Mouse (Mus musculus) layer of hippocampus, adult 9-10 months (tissue): ENCODE measurements around the gene Tas1r2.

Experiments
- DNase-seq: peaks from one replicate; pipeline ENCODE4 v3.0.0; 2022; ENCODE audit warnings: low spot score

Gene Tas1r2

DNA sequence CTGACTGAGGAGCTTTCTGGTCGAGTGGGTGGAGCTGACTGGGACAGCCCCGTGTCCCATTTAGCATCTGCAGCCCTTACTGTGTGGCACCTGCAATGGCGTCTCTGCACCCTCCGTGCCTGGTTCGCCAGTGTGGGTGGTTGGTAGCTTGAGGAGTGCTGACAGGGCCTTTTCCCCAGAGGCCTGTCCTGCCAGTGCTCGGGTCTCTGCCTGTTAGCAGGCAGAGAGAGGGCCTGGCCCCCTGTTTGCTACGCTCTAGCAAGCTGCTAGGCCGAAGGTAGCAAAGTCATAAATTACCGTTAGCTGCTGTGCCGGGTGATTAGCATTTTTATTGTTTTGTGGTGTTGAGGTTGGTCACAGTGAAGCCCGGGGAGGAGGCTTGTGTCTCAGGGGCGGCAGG, 13.5 kb upstream of the Tas1r2 start:
- DNase-seq, result no peak

GRCm38 (mm10) chr4:139640333-139640732, 13.0 kb upstream of the Tas1r2 start:
- DNase-seq, result no peak

- DNase-seq, result no peak
These were observed 12.6 kb upstream of the Tas1r2 start for GRCm38 (mm10) chr4:139640775-139641174.

- no peak for DNase-seq
These were observed 11.4 kb upstream of the Tas1r2 start for GRCm38 (mm10) chr4:139641829-139642425.

GRCm38 (mm10) chr4:139643972-139644371, 9.4 kb upstream of the Tas1r2 start:
- DNase-seq, result peak; percentile 63

- DNase-seq, result no peak
These were observed 6.4 kb upstream of the Tas1r2 start for GRCm38 (mm10) chr4:139646916-139647315.

DNA sequence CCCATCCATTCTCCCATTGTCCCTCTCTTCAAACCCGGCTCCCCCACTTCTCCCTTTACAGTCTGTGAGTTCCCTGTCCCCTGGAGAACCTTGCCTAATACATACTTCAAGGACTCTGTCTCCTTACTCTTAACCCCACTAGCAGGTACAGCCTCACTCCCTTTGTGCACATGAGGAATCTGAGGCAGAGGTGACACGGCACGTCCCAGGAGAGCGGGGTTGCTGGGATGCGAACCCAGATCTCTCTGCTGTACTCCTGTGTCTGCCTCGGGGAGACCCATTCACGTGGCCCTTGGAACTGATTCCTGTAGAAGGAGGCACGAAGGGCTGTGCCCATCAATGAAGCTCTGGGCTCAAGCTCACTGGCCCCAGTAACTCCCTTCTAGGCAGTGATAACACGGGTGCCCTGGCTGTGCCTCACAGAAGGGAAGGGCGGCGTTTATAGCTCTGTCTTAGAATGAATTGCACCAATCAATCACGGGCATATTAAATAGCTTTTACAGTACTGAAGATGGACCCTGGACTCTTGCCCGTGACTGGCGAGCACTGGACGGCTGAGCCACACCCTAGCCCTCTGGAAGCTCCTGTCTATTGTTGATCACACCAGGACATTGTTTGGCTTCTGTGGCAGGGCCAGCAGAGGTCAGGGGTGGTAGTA, 3.1 kb upstream of the Tas1r2 start:
- DNase-seq, result no peak

- no peak for DNase-seq
These were observed 2.4 kb upstream of the Tas1r2 start for GRCm38 (mm10) chr4:139650907-139651306.

DNA sequence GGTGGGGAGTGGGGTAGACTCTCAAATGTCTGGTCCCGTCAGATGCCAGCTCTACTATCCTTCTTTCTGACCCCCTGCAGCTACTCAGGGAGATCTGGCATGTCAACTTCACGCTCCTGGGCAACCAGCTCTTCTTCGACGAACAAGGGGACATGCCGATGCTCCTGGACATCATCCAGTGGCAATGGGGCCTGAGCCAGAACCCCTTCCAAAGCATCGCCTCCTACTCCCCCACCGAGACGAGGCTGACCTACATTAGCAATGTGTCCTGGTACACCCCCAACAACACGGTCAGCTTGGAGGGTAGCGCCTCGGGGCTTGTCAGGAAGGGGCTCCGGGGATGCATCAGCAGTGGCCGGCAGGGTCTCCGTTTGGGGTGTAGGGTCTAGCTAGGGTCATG, 8.6 kb downstream of the Tas1r2 start:
- DNase-seq, result no peak

DNA sequence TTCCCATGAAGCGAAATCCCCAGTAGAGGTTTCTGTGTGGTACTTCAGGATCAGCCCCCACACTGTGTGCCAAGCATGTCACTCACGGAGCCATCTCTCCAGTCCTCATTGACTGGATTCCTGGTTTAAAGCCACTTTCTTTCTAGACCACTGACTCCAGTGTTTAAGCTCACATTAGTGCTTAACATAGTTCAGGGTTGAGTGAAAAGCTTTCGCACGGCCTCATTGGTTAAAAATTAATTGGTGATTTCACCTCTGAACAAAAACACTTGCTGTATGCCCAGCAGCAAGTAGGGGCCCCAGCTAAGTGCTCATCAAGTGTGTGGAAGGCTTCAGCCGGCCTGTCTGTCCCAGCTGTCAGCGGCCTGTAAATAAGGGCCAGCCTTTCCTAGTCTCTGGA, 14.3 kb downstream of the Tas1r2 start:
- no peak for DNase-seq

GRCm38 (mm10) chr4:139669847-139670246, 16.5 kb downstream of the Tas1r2 start:
- DNase-seq, result peak; percentile 13

DNA sequence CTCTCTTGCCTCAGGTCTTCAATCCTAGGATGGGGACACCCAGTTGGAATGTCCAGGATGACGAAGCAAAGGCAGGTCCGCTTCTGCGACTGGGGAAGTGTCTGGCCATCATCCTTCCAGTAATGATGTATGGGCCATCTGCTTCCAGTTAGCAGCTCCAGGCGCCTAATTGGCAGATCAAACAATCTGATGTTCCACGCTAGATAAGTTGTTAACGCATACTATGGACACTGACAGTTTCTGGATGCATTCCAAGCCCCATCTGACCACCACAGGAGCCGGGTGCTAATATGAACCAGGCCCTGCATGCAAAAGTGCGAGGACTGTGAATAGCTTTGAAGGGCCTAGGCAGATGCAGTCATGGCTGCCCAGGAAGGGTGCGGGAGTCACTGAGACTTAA, 22.4 kb downstream of the Tas1r2 start:
- DNase-seq, result no peak

- no peak for DNase-seq
These were observed 30.6 kb downstream of the Tas1r2 start for GRCm38 (mm10) chr4:139683728-139684638.

DNA sequence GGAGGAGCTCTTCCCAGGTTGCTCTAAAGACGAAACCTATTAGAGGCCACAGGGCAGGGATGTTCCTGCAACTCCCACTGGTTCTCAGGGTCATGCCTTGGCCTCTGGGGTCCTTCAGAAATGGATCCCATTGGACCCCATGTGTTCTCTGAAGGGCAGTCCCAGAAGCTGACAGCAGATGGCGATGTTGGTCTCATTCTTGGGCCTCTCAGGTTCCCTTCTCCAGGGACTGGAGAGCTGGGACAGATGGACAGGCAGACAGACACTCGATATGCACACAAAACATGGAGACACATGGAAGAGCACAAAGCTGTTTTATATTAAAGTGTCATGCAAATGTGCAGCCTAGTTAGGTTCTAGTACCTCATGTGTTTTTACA, 31.3 kb downstream of the Tas1r2 start:
- peak; percentile 46 for DNase-seq

DNA sequence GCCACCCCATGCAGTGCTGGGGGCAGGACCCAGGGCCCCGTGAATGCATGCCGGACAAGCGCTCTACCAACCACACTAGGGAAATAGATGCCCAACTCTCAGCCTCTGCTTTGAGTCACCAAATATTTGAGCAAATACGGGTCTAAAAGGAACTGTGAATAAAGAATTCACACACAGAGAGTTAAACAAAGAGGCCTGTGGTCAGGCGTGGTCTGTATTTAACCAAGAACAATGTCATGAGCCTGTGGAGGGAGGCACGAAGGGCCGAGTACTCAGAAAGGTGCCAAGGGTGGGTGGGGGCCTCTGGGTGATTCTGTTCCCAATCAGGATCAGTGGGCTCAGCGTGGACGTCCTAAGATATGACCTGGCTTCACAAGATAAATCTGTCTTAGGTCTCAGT, 34.7 kb downstream of the Tas1r2 start:
- no peak for DNase-seq

GRCm38 (mm10) chr4:139689627-139690269, 36.4 kb downstream of the Tas1r2 start:
- DNase-seq, result no peak

DNA sequence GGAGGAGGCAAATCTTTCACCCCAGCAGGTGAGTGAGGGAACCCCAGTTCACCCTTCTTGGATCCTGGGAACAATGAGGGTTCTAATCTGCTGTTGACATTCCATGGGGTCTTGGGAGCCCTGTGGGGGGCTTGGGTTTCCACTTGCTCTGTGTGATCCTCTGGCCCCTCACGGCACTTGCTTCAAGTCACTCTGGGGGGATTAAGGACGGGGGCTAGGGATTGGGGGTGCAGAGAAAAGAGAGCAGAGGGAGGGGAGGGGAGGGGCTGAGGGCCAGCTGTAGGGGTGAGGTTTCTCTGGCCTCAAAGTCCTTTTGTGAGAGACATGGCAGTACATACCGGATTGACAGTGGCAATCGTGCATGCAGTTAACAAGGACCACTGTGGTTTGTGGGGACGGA, 40.0 kb downstream of the Tas1r2 start:
- DNase-seq, result no peak

- DNase-seq, result no peak
These were observed 44.4 kb downstream of the Tas1r2 start for GRCm38 (mm10) chr4:139697755-139698154.

DNA sequence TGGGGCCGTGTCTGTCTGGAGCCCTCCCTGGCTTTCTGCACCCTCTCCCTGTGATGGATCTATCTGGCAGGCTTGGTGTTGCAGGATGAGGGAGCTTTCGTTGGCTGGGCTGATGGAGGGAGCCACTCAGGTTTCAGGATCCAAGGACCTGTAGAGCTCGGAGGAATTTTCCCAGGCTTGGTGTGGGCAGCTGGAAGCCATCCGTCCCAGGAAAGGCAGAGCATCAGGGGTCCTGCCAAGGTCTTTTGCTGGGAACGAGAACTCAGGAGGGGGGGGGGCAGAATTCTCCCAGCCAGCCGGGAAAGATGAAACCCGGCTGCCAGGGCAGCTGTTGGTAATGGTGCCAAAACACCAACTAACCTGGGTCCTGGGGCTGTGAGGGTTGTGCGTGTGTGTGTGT, 45.3 kb downstream of the Tas1r2 start:
- no peak for DNase-seq

DNA sequence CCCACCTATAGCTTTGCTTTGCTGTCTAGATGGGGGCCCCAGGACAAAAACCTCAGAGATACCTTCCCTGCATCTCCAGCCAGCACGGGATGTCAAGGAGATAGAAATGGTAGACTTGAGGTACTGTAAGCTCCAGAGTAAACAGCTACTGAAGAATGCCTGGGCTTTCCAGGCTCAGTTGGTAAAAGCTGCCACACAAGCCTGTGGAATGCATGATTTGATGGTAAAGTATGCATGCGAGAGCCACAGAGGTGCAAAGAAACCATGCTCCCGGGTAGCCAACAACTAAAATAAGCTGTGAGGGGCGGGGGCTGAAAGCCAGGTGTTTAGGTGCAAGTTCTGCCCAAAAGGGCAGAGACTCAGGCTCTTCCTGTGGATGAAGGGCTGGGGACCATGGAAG, 49.6 kb downstream of the Tas1r2 start:
- no peak for DNase-seq

- no peak for DNase-seq
These were observed 50.1 kb downstream of the Tas1r2 start for GRCm38 (mm10) chr4:139703468-139703867.

DNA sequence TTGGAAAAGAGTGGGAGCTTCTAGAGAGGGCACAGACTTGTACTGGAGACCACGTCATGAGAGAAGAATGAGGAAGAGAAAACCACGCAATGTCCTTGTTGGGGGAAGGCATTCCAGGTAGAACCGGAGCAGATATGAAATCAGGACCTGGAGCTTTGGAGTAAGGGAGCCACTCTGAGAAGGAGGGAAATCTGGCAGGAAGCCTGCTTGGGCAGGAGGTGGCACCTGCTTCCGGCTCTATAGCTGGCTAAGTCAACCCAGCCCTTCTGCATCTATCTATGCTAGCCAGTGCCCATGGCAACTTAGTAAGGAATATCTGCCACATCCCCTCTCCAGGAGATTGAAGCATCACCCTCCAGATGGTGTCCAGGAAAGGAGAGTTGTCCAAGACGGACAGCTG, 52.6 kb downstream of the Tas1r2 start:
- DNase-seq, result no peak
